Mouse (Mus musculus) heart, postnatal 14 days (tissue): Measurements from ENCODE around the gene Crip1. TPM values are rescaled to one million over a fixed set of nuclear protein-coding genes. Genes with fewer than 3 reads are reported as not detected.
A peak's percentile ranks its signal among the peaks of the same experiment; 100 is the strongest.
"Not testable (repeated sequence)": the region's sequence is repeated elsewhere in the genome, so short reads cannot be mapped to it uniquely, and the experiment has no call there.

Experiments
- DNase-seq, 2 experiments: peaks; one replicate each; pipeline ENCODE4 v3.0.0; 2021 to 2022
- intact Hi-C: fragments of 180-260 bp; cut with DNase I; formaldehyde crosslinking; loops from one replicate; pipeline ENCODE4 v1.15.1; 2025
- total RNA-seq, 2 experiments: library from RNA; stranded (reverse); gene quantifications; 2 replicates each; pipeline ENCODE4 v1.2.3; 2021

Crip1 gene
- total RNA-seq, 2 experiments from 2014 or later = 198 to 224 TPM

DNA sequence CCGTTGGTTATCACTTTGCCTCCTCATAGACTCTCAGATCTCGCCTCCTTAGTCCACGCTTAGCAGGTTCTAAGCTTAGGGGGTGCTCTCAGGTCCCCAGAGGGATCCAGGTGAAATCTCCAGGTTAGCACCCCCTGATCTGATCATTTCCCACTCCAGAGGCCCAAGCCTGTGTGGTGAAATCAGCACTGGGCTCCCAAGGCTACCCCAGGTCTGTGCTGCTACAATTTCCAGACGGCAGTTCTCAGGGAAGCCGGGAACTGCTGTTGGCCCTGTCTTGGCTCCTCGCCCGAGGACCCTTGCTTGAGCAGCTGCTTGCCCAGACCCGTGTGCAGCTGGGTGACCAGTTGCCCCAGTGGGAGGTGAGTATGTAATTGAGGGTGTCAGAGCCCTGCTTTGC is 10.9 kb downstream of the Crip1 start:
- intact Hi-C loops = no loop called here
- DNase-seq = peak in 1 of 2 experiments; percentile 25

GRCm38 (mm10) chr12:113157521-113157920 is 11.4 kb downstream of the Crip1 start:
- DNase-seq = no peak
- intact Hi-C loops = no loop called here

- DNase-seq = no peak
- intact Hi-C loops = no loop called here
Measured at GRCm38 (mm10) chr12:113157971-113158370, 11.9 kb downstream of the Crip1 start.

GRCm38 (mm10) chr12:113163561-113164006 is 17.5 kb downstream of the Crip1 start:
- intact Hi-C loops = no loop called here
- DNase-seq = no peak

GRCm38 (mm10) chr12:113168031-113168536 is 22.0 kb downstream of the Crip1 start:
- intact Hi-C loops = no loop called here
- no peak for DNase-seq

DNA sequence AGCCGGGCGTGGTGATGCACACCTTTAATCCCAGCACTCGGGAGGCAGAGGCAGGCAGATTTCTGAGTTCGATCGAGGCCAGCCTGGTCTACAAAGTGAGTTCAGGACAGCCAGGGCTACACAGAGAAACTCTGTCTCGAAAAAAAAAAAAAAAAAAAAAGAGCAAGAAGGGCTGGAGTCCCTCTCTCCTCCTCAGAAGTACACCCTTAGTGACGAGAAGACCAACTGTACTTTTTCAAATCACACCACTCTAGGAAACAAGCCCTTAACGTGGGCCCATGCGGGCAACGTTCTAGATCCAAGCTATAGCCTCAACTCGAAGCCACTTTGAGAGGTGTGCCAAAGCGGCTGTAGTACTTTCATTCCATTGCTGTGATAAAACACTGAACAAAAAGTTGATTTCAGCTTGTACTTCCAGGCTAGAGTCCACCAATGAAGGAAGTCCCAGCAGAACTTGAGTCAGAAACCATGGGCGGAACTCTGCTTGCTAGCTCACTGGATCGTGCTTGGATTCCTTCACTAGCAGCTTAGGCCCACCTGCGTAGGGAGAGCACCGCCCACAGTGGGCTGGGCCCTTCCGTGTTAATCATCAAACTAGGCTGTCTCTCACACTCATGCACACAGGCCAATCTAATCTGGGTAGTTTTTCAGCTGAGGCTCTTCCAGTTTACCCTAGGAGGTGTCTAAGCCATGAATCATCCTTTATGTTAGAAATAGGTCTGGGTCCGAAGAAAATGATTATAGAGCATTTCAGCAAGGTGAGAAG is 31.0 kb downstream of the Crip1 start:
- intact Hi-C loops = no loop called here
- DNase-seq = no peak

DNA sequence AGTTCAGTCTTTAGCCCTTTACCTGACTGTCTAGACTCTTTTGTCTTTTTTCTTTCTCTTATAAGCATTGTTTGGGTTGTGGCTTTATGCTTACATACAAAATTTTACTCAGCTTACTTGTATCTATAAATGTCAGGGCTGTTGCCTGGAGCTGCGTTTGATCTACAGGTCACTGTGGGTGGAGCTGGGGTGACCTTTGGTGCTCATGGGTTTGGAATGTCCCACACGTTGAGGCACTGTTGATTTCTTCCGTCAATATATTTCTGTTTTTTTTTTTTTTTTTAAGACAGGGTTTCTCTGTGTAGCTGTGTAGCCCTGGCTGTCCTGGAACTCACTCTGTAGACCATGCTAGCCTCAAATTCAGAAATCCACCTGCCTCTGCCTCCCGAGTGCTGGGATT is 34.9 kb downstream of the Crip1 start:
- DNase-seq = no peak
- intact Hi-C loops = no loop called here

- intact Hi-C loops = no loop called here
- DNase-seq = no peak
Measured at GRCm38 (mm10) chr12:113184945-113185344, 38.8 kb downstream of the Crip1 start.

DNA sequence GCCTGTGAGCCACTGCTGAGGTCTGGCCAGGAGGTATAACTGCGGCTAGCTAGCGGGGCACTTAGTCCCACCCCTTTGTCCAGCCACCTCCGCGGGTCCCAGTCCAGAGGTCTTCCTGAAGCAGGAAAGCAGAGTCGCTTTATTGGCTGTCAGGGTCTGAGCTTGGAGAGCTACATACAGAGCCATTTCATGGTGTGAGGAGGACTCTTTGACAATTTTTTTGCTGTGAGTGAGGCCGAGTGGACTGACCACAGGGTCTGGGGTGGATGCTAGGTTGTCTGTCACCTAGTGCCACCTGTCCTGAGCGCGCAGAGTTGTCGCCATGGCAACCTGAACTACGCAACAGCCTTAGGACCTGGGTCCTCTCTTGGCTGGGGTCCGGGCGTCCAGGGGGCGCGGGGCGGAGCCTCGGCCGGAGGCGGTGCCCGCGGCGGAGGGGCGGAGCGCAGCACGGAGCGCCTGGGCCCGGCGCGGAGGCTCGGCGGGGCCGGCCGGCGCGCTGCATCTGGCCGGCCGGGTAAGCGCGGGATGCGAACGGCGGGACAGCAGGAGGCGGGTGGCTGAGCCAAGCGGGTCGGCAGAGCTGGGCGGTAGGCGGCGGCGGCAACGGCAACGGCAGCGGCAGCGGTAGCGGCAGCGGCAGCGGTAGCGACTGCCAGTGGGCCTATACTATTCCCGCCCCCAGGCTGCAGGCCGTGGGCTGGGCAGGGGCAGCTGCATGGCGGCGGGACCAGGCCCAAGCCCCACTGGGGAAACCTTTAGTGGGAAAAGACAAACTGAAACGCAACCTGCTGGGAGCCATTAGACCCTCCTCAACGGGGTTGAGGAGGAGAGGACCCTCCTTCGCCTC is 39.6 kb downstream of the Crip1 start, which contains the start of gene Tmem121:
TSS of gene Tmem121 (plus strand) at position 489 of the 850 bp plus-strand sequence.
- intact Hi-C loops = no loop called here
- no peak for DNase-seq

DNA sequence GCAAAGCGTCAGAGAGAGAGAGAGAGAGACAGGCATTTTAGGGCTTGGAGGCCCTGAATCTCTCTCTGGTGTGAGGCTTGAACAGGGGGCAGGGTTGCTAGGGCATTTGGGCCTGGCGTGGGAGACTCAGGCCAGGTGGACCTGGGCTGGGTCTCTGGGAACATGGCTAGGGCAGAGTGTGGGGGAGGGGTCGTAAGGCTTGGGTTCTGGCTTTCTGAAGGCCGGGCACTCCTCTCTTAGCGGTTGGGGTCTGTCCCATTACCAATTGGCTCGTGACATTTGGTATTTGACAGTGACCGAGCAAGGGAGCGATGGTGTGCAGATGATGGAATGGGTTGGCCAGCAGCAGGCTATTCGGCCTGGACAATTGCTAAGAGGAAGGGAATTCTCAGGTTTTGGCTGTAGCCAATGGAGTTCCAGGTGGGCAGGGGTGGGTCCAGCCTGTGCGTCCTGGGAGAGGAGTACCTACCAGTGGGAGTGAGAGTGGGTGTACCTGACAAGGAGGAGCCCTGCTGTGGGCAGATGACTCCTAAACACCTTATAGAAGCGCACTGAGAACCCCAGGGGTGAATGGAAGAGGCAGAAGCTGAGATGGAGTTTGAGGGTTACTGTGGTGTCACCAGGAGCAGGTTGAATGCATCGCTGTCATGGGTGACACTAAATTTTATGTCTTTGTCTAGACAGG is 40.4 kb downstream of the Crip1 start:
- DNase-seq = no peak
- intact Hi-C loops = no loop called here

DNA sequence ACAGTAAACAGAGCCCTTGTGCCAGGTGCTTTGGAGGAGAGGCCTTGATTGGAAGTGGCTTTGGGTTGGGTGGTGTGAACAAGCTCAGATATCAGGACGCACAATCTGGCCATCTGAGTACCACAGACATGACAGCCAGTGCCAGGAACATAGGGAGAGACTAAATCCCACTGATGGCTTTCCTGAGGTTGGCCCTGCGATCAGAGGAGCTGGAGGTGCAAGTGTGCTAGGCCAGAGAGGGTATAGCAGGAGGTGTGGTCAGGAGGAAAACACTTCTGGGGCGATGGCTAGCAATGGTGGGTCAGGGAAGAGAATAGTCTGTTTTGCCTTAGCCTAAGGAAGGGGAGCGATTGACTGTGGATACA is 40.9 kb downstream of the Crip1 start:
- DNase-seq = no peak
- intact Hi-C loops = no loop called here

DNA sequence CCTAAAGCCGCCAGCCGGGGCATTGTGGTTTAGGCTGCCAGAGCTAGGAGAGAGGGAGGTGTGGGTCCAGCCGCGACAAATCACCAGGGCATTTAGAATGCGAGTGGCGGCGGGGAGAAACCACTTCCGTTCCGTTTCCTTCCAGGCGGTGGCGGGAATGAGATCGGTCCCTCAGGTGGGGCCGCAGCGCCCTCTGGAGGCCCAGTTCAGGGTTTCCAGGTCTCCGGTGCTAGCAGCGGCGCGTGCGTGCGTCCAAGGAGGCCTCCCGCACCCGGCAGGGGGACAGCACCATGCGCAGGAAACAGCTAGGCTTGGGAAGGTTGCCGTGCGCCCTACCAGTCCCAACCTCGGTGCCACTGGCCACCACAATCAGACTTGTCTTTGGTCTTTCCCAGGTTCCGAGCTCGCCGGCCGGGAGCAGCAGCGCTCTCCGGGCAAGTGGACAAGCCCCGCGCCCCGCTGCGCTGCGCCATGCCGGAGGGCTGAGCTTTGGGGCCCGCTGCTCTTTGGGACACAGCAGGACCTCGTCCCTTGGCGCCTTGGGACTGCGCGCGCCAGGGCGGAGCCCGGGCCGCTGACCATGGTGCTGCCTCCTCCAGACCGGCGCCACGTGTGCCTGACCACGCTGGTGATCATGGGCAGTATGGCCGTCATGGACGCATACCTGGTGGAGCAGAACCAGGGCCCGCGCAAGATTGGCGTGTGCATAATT is 41.6 kb downstream of the Crip1 start:
- peak; percentile 70 to 80 for DNase-seq
- intact Hi-C loops = no loop called here

- no peak for DNase-seq
- intact Hi-C loops = no loop called here
Measured at GRCm38 (mm10) chr12:113188349-113189055, 42.4 kb downstream of the Crip1 start.

GRCm38 (mm10) chr12:113193423-113193822 is 47.3 kb downstream of the Crip1 start:
- no peak for DNase-seq
- intact Hi-C loops = no loop called here

GRCm38 (mm10) chr12:113199132-113199531 is 53.0 kb downstream of the Crip1 start:
- intact Hi-C loops, DNase-seq: not testable (repeated sequence)

DNA sequence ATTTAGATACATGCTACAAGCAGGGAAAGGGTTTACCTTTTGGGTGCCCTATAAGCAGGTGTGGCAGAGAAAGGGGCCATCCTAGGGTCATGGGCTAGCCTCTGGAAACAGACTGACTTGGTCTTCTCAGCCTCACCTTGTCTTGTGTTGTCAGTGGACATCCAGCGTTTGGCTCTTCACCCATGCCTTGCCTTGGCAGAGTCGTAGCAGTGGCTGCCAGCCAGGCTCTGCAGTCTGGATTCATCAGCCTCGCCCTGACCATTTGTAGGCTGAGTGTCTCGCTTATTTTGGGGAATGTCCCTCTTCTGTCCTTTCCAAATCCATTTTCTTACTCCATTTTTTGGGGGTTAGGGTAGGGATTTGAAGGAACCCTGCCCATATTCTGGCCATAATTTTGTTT is 55.2 kb downstream of the Crip1 start:
- intact Hi-C loops = no loop called here
- peak in 1 of 2 experiments; percentile 30 for DNase-seq

- intact Hi-C loops = no loop called here
- no peak for DNase-seq
Measured at GRCm38 (mm10) chr12:113202008-113202407, 55.9 kb downstream of the Crip1 start.
